Mouse (Mus musculus) liver, adult 2 months (tissue): ENCODE results near the gene Btc.

ENCODE experiments used
- CTCF ChIP-seq: fragments of 200-500 bp; IDR thresholded peaks from 2 replicates; pipeline ENCODE4 v1.5.1; 2011; ENCODE audit warnings: low read depth, low read length, control low read depth
- POLR2A ChIP-seq: fragments of 200-500 bp; IDR thresholded peaks from 2 replicates; pipeline ENCODE4 v1.6.1; 2011; ENCODE audit warnings: low read length, control low read depth; ENCODE audit not compliant: insufficient read depth; ENCODE audit errors: extremely low read depth

DNA sequence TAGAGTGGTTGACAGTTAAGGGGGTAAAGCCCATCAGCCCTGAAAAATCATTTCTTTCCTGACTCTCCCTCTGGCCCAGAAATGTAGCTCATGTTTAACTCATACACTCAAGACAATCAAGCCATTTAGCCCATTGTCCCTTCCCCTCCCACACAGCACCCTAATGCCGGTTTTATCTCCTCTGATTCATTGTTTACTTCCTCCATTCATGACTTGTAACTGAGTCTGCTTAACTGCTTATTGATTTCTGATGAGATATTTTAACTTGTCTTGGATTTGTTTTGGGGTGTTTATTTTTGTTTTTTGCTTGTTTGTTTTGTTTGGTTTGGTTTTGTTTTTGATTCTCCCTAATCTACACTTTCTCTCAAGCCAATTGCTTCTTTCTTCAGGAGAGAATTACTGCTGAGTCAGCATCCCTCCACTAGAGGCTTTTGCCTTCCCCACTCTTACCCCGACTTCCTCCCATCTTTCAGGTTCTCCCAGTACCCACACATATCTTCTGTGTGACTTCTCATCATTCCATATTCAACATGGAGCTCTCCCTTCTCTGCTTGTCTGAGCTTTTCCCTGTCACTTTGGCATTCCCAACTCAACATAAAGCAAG, 2.2 kb downstream of the Btc start:
- TF ChIP-seq CTCF: no peak
- TF ChIP-seq POLR2A: no peak
